Mouse (Mus musculus) urinary bladder, adult 2 months (tissue): ENCODE measurements around the gene Large1. TPM values are rescaled to one million over a fixed set of nuclear protein-coding genes. Genes with fewer than 3 reads are reported as not detected.
"Not testable (repeated sequence)": the region's sequence is repeated elsewhere in the genome, so short reads cannot be mapped to it uniquely, and the experiment has no call there.

Source experiments
- DNase-seq: peaks from one replicate; pipeline ENCODE4 v3.0.0; 2022; ENCODE audit warnings: low spot score
- polyA plus RNA-seq: library from polyadenylated mRNA; depleted of rRNA; stranded (reverse); fragments of >200 nt; gene quantifications from 2 replicates; pipeline ENCODE4 v1.2.3, GENCODE M21; 2012

Large1 gene
- polyA plus RNA-seq, 1 experiment, result 20.4 TPM

- DNase-seq, result no peak
Measured at GRCm38 (mm10) chr8:73016303-73016702, 337.0 kb downstream of the Large1 start.

DNA sequence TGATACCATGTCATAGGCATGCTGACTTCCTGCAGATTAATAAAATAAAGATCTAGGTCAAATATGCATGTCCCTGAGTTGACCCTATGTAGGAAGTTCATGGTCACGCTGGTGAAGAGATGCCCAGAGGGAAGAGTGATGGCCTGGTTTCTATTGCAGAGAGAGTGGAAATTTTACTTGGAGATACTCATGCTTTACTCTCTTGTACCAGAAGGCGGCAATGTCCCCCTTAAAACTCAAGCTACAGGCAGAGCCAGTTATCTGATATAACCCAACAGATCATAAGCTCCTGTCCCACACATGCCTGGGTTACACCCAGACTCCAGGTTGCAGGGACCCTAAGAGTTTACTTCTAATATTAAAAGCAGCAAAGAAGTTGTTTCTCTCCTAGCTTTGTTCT lies 345.9 kb downstream of the Large1 start:
- no peak for DNase-seq

DNA sequence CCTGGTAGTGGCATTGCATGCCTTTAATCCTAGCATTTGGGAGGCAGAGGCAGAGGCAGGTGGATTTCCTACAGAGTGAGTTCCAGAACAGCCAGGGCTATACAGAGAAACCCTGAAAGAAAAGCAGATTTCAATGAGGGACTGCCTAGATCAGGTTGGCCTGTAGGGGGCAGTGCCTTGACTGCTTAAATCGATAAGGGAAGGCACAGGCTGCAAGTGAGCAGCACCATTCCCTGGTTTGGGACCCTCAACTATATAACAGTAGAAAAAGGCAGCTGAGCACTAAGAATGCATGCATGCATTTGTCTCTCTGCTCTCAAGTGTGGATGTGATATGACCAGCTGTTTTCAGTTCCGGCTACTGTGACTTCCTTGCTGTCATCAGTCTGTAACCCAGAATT lies 349.5 kb downstream of the Large1 start:
- no peak for DNase-seq

- no peak for DNase-seq
Measured at GRCm38 (mm10) chr8:72993831-72994230, 359.5 kb downstream of the Large1 start.

GRCm38 (mm10) chr8:72990425-72990824 lies 362.9 kb downstream of the Large1 start:
- no peak for DNase-seq

- no peak for DNase-seq
Measured at GRCm38 (mm10) chr8:72982832-72983231, 370.5 kb downstream of the Large1 start.

DNA sequence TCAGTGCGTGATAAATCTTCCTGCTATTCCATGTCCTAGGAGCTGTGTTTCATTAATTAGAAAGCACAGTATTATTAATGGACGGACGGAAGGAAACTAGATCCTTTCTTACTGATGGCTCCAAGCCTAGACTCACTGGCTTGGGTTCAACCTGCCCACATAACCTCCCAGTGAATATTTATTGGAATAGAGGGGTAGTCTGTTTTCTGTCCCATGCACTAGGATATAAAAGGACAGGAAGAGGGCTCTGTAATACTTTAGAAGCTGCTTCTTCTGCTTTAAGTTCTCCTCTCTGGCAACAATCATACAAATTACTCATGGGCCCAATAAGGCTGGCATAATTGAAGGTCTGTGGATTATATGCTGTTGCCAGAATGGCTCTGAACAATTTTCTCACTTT lies 398.3 kb downstream of the Large1 start:
- DNase-seq, result no peak

- DNase-seq, result not testable (repeated sequence)
Measured at GRCm38 (mm10) chr8:72941393-72941792, 411.9 kb downstream of the Large1 start.

DNA sequence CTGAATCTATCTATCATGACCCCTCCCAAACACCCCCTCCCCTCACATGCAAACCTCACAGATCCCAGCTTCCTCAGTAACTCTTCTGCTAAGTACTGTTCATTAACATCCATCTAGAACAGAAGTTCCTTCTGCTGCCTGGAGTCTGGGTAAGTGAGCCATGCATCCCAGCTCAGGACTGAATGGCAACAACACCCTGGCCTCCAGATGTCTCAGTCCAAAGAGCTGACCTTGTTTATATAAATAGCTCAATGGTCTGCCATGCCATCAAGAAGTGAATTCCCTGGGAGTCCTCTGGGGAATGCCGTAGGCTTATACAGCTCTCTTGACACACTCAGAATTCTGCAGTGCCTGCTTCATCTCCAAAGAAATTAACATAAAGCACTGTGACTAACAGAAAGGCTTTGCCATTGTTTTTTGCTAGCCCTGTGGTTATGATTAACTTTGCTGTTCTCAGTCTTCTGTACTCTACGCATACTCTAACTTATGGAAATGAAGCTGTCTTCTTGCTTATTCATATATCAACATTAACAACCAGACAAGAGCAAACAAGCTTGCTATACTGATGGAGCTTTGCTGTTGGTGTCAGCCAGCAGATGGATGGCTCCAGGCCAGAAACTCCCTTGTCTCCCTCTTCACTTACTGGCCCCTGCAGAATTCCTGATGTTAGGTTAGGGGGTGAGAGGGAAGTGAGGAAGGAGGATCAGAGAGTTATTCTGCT lies 434.0 kb downstream of the Large1 start:
- no peak for DNase-seq

- no peak for DNase-seq
Measured at GRCm38 (mm10) chr8:72905491-72905890, 447.8 kb downstream of the Large1 start.

DNA sequence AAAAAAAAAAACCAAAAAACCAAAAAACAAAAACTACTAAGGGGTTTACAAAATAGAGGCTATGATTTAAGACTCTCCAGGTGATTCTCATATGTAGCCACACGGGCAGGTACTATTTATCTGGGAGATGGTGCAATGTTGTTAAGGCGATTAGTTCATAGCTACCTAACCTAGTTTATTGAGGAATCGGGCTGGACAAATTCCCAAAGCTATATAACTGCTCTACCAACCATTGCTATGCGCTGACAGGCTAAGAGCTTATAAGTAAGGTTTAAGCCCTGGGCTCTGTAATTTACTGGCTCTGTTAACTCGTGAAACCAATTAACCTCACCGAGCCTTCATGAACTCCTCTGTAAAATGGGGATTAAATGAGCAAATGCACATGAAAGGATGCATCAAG lies 451.7 kb downstream of the Large1 start:
- DNase-seq, result no peak

GRCm38 (mm10) chr8:72899321-72899720 lies 454.0 kb downstream of the Large1 start:
- no peak for DNase-seq

DNA sequence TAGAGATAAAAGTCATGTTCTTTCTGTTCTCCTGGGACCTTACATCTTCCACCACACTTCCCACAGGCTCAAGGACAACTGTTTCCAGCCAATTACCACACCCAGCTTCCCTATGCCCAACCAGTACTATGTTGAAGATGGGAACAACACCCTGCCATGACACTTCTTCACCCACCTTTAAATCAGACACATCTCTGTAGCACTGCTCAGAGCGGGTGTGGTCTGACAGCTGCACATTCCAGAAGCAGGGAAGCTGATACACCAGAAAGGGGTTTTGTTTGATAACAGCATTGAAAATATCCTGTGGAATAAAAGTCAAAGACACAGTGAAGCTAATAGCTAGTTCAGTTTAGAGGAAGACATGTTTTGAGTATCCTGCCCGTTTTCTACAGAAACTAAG lies 470.3 kb downstream of the Large1 start:
- no peak for DNase-seq

DNA sequence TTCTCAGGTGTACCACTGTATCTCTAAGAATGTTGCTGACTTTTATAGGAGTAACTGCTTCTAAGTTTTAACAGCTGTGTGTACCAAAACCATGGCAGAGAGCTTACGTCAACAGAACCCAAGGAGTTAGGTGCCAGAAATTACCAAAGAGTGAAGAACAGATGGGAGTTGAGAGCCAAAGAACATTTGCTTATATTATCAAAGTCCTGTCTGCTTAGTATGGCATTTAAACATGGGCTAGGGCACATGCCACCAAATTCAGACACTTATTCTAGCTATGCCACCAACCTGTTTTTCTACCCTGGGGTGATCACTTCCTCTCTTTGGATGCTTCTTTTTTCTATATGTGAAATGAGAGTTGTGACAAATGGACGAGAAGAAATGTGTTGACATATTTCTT lies 479.9 kb downstream of the Large1 start:
- no peak for DNase-seq

DNA sequence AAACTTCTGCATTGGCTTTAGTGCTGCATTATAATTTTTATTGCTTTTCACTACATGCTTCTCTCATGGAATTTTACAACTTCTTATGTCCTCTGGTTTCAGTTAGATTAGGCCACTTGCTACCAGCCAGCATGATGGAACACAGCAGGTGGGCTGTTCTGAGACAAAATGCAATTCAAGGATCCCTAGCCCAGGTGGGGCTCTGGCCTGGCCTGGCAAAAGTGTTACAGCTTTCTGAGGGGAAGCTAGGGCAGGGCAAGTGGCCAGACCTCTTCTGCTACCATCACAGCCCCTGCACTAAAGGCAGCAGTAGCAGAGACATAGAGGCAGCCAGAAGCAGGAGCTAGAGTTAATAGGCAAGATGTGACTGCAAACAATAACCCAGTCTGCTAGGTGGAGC lies 506.5 kb downstream of the Large1 start:
- DNase-seq, result no peak

GRCm38 (mm10) chr8:72835863-72836262 lies 517.5 kb downstream of the Large1 start:
- no peak for DNase-seq

GRCm38 (mm10) chr8:72833112-72833511 lies 520.2 kb downstream of the Large1 start:
- no peak for DNase-seq

GRCm38 (mm10) chr8:72832371-72832770 lies 521.0 kb downstream of the Large1 start:
- DNase-seq, result no peak

DNA sequence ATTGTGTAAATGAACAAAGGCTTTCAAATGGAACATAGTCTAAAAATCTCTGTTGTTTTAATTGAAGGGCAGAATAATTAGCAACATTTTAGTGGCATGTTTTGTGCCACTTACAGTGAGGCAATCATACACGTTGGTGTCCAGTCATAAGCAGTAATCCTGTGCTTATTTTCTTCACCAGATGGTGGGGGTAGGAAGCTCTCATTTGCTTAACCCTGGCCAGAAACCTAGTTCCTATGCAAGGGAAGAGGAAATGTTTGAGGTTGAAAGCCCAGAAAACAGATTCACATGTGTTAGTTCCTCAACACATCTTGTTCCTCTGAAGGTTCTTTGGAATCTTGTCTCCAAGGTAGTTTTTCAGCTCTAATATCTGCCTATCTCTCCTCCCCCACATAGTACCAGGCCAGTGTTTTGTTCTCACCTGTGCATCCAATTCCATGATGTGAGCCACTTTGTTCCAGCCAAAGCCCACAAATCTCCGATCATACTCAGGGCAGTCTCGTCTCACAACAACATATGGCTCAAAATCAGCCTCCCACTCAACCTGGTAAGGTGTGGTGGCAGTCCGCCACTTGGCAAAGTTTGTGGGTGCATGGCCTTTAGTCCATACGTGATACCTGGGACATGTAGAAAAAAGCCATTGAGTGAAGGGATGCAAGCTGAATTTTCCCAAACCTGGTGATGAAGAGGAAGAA lies 535.5 kb downstream of the Large1 start:
- DNase-seq, result no peak

DNA sequence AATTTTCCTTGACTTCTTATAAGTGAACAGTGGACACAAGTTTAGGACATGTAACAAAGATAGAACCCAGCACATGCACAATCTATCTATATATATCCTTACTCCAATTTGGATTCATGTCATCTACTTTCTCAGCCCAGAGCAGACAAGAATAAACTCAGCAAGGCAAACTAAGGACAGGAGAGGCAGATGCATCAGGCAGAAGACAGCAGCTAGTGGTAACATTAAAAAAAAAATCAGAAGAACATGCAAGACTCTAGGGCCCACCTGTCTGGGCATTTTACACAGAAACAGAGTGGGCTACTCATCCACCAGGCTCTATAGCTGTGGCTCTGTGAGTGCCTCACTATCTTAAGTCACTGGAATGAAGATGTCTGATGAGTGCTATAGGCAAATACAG lies 536.7 kb downstream of the Large1 start:
- no peak for DNase-seq

DNA sequence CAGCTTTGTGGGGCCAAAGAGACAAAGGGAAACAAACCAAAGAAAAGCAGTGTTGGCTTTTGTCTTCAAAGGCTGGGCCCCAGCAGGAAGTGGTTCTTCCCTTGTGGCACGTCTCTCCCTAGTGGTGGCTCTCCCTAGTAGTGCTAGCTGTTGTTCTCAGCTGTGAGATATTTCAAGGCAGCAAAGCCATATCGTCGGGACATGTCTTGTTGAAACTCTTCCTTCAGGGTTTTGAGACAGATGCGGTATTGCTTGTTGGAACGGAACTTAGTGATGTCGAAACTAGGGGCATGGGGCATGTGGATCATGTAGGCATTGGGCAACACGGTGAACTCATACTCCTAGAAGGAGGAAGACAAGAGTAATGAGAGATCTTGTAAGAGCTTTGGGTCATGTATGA lies 537.7 kb downstream of the Large1 start:
- DNase-seq, result no peak

DNA sequence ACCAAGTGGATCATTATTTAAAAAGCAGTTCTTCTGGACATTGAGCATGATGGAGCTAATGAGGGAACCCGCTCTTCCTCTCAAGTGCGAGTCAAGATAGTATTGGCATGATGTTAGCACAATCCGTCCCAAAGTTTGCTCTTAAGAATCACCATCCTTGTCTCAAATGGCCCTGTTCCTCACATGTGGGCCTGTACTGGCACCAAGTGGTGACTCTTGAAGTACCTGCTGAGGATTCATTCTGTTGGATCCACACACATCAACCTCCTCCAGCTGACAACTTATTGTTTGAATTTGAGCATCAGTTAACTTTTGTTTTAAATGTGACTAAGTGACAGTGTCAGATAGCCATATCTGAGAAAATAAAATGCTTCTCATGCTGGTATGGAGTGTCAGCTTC lies 540.6 kb downstream of the Large1 start:
- DNase-seq, result no peak

- DNase-seq, result no peak
Measured at GRCm38 (mm10) chr8:72801583-72801982, 551.8 kb downstream of the Large1 start.

DNA sequence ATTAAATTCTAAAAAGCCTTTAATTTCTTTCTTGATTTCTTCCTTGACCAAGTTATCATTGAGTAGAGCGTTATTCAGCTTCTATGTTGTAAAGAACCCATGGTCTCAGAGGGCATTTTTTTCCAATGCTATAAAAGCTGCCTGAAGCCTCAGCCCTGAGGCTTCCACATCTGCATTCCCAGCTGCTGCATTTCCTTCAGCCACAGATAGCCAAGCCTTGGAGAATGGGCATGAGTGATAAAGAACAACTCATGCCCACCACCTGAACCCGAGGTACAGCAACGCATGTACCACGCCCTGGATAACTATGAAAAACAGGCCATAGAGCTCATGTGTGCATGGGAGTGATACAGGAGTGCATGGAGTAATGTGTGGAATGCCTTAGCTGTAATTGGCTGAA lies 572.7 kb downstream of the Large1 start:
- no peak for DNase-seq
